Mouse (Mus musculus) ES-Bruce4 (cell line): ENCODE results near the gene Vcam1. TPM values are rescaled to one million over a fixed set of nuclear protein-coding genes. Genes with fewer than 3 reads are reported as not detected.

ENCODE experiments used
- H3K27ac ChIP-seq: 2 replicates; pipeline ENCODE4 v1.5.1; 2012; ENCODE audit warnings: low read length, inconsistent platforms; ENCODE audit not compliant: insufficient read depth
- H3K27me3 ChIP-seq: 2 replicates; pipeline ENCODE4 v1.6.1; 2012; ENCODE audit warnings: mild to moderate bottlenecking, low read length, inconsistent platforms; ENCODE audit not compliant: control insufficient read depth, poor library complexity, insufficient read depth, severe bottlenecking
- H3K36me3 ChIP-seq: 2 replicates; pipeline ENCODE4 v1.6.1; 2012; ENCODE audit warnings: inconsistent platforms, mild to moderate bottlenecking, low read length, moderate library complexity; ENCODE audit not compliant: control insufficient read depth, poor library complexity, insufficient read depth, severe bottlenecking
- H3K4me1 ChIP-seq: one replicate; pipeline ENCODE4 v1.8.1; 2011; ENCODE audit warnings: low read length; ENCODE audit not compliant: control insufficient read depth, insufficient read depth
- H3K4me3 ChIP-seq: 2 replicates; pipeline ENCODE4 v1.5.1; 2011; ENCODE audit warnings: low read depth, mild to moderate bottlenecking, low read length
- H3K9ac ChIP-seq: 2 replicates; pipeline ENCODE4 v1.6.1; 2012; ENCODE audit warnings: low read depth, mild to moderate bottlenecking, inconsistent platforms; ENCODE audit not compliant: poor library complexity, severe bottlenecking
- H3K9me3 ChIP-seq: replicated peaks from 2 replicates; pipeline ENCODE4 v1.6.1; 2012; ENCODE audit warnings: mild to moderate bottlenecking, low read length, inconsistent platforms; ENCODE audit not compliant: control insufficient read depth, poor library complexity, insufficient read depth, severe bottlenecking
- CTCF ChIP-seq: IDR thresholded peaks from one replicate; pipeline ENCODE4 v1.8.1; 2011; ENCODE audit warnings: low read depth, low read length
- EP300 ChIP-seq: IDR thresholded peaks from 2 replicates; pipeline ENCODE4 v1.6.1; 2011; ENCODE audit warnings: low read depth, low read length; ENCODE audit not compliant: insufficient read depth
- POLR2A ChIP-seq: IDR thresholded peaks from one replicate; pipeline ENCODE4 v1.8.1; 2011; ENCODE audit warnings: low read length; ENCODE audit not compliant: insufficient read depth
- polyA plus RNA-seq: library from polyadenylated mRNA; stranded (reverse); fragments of >200 nt; gene quantifications from 2 replicates; pipeline ENCODE4 v1.2.4, GENCODE M21; 2011; ENCODE audit warnings: low read depth; ENCODE audit not compliant: missing spikeins, insufficient read depth, insufficient read length

Vcam1 gene
- polyA plus RNA-seq, 1 experiment = 1.4 TPM

GRCm38 (mm10) chr3:116163517-116163916, 34.0 kb upstream of the Vcam1 start:
- Histone ChIP-seq H3K36me3 (no peaks in the 10 kb centered on the region), H3K27ac (no peak overlapping the region), H3K9me3 (no peaks in the 10 kb centered on the region), H3K27me3 (no peaks in the 10 kb centered on the region; the same call in 1 of the 2 replicates), H3K4me3 (no peak overlapping the region), H3K9ac (no peak overlapping the region), H3K4me1 (no peaks in the 10 kb centered on the region)
- no peak for TF ChIP-seq POLR2A
- TF ChIP-seq CTCF = no peak
- no peak for TF ChIP-seq EP300

DNA sequence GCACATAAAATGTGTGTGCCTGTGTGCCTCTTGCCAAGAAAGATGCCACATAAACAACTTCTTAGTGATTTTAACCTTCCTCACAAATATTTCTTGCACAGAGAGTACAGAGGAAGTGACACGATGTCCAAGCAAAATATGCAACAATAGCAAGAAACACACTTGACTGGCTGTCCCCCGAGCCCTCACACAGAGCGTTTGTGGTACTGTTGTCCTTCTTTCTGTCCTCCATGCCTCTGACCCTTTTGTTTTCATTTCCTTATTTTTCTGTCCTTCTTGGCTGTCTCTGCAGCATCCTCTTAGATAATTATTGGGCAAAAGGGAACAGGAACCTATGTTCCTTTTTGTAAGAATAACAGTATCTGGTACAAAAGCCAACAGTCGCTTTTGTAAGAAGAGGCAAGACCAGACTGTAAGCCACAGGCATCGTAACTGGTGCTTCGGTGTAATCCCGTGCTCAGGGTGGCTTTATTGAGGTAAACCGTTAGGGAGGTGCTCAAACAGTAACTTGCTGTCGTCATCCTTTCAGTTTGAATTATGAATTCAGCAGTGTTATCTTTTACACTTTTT, 32.7 kb upstream of the Vcam1 start:
- Histone ChIP-seq H3K4me3 (no peak overlapping the region), H3K9me3 (no peaks in the 10 kb centered on the region), H3K9ac (no peak overlapping the region), H3K27me3 (no peaks in the 10 kb centered on the region; the same call in 1 of the 2 replicates), H3K4me1 (no peaks in the 10 kb centered on the region), H3K36me3 (no peaks in the 10 kb centered on the region), H3K27ac (no peak overlapping the region)
- TF ChIP-seq EP300 (no peak), CTCF (no peak), POLR2A (no peak)

- Histone ChIP-seq H3K36me3 (no peaks in the 10 kb centered on the region), H3K27ac (no peak overlapping the region), H3K4me3 (no peak overlapping the region), H3K4me1 (no peaks in the 10 kb centered on the region), H3K27me3 (no peaks in the 10 kb centered on the region), H3K9me3 (peaks cover 3% of the 10 kb centered on the region; the same call in 1 of the 2 replicates), H3K9ac (no peak overlapping the region)
- TF ChIP-seq POLR2A = no peak
- TF ChIP-seq EP300 = no peak
- no peak for TF ChIP-seq CTCF
Measured at GRCm38 (mm10) chr3:116159376-116159775, 29.9 kb upstream of the Vcam1 start.

DNA sequence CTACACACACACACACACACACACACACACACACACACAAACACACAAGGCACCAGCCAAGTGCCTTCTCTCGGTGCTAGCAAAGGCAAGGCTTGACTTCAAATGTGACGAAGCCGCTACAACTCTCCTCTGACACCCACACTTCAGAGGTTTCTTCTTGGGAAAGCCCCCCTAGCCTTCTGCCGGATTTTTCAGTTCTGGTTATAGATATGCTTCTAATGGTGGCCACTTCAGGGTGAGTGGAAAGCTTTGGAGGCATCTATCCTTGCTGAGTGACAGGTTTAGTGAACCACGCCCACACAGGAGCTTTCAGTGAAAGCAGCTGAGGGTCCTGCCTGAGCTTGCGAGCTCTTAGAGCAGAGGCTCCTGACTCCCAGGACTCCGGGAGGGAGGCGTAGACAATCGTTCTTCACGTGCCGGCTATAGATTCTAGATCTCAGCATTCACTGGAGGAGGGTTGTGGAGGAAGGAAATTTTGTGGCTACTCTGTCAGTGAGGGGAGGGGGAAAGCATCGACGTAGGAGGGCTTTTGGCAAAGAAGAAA, 28.0 kb upstream of the Vcam1 start:
- no peaks in the 10 kb centered on the region for H3K27me3 ChIP-seq
- peaks cover 3% of the 10 kb centered on the region; the same call in 1 of the 2 replicates for H3K9me3 ChIP-seq
- TF ChIP-seq CTCF (no peak), EP300 (no peak), POLR2A (no peak)
- no peak overlapping the region for H3K9ac ChIP-seq
- no peaks in the 10 kb centered on the region for H3K4me1 ChIP-seq
- H3K27ac ChIP-seq = no peak overlapping the region
- no peak overlapping the region for H3K4me3 ChIP-seq
- H3K36me3 ChIP-seq = no peaks in the 10 kb centered on the region

- Histone ChIP-seq H3K9ac (no peak overlapping the region), H3K4me1 (no peaks in the 10 kb centered on the region), H3K27me3 (no peaks in the 10 kb centered on the region), H3K4me3 (no peak overlapping the region), H3K27ac (no peak overlapping the region), H3K9me3 (no peaks in the 10 kb centered on the region; the same call in 1 of the 2 replicates), H3K36me3 (no peaks in the 10 kb centered on the region)
- TF ChIP-seq POLR2A = no peak
Measured at GRCm38 (mm10) chr3:116150056-116150632, 20.7 kb upstream of the Vcam1 start.

- Histone ChIP-seq H3K27me3 (no peaks in the 10 kb centered on the region), H3K27ac (no peak overlapping the region), H3K4me3 (no peak overlapping the region), H3K9ac (no peak overlapping the region), H3K4me1 (no peaks in the 10 kb centered on the region), H3K9me3 (no peaks in the 10 kb centered on the region), H3K36me3 (no peaks in the 10 kb centered on the region)
- no peak for TF ChIP-seq EP300
- TF ChIP-seq POLR2A = no peak
- TF ChIP-seq CTCF = no peak
Measured at GRCm38 (mm10) chr3:116149096-116149495, 19.6 kb upstream of the Vcam1 start.
